Mouse (Mus musculus): ENCODE data around the gene Tpk1.

- TF ChIP-seq CTCF (IDR thresholded peaks at IDR 0.05; ENCODE audit: low read depth, low read length) (no peak), POLR2A (IDR thresholded peaks at IDR 0.05; ENCODE audit: extremely low read depth, insufficient read depth, low read length) (no peak)
Observed at GRCm38 (mm10) chr6:43504609-43505230, 161.4 kb downstream of the Tpk1 start.
